Mouse (Mus musculus): ENCODE measurements around the gene Kctd3.

GRCm38 (mm10) chr1:188945326-188945725, 62.3 kb downstream of the Kctd3 start:
- no peak for TF ChIP-seq CTCF (IDR thresholded peaks at IDR 0.05; ENCODE audit: low read depth, low read length)
- TF ChIP-seq POLR2A (IDR thresholded peaks at IDR 0.05; ENCODE audit: extremely low read depth, insufficient read depth, low read length), result no peak

Measured in liver, adult 2 months (tissue).